Mouse (Mus musculus) CH12F3 (cell line): ENCODE data around the gene Csnk1g1.

Experiments
- in situ Hi-C: fragments of 300-500 bp; cut with MboI; formaldehyde crosslinking; loops from 2 replicates; pipeline ENCODE4 v1.14.3; 2020; ENCODE audit warnings: low sequenced_read_pairs

Gene Csnk1g1

DNA sequence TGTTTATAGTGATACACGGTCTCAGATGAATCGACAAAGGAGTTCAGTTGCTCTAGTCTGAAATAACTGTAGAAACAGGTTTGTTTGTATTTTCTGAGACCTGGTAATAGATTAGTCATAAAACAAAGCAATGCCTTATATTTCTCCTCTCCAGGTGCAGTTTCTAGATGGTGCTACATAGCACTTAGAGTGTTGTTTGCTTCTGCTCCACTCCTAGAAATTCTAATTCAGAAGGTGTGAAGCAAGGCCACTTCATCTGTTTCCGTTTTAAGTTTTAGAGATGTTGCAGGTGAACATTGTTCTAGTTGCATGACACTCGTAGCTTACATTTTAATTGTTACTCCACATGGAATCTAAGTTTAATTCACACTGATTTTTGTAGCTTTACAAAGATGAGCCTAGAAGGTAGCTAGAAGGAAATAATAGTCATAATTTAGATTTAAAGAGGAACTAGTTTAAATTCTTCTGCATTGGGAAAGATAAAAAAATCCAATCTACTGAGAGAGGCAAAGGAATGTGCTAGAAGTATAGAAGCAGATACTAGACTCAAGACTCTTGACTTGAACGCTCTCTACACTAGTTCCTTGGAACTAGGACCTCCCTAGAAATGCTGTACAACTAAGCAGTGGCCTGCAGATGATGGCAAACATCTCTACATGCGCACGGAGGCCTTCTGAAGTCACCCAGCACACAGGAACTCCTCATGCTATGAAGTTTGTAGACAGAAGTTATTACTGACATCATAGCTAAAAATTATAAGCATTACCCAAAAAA is 87.1 kb downstream of the Csnk1g1 start:
- in situ Hi-C loops: no loop called here

DNA sequence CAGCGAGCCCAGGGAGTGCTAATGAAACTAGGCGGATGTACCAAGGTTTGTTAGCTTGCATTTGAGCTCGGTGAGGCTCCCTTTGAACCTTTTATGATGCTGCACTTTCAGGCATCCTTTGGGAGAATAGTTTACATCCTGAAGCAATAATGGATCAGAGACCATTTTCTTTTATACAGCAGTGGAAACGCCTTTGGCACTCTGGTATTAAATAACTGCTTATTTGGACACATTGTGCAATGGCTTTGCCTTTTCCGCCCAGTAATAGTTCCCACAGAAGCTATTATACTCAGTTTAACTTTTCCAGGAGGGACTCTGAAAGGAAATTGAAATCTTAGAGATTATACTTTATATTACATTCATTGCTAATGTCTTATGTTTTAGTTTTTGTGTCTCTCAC is 90.2 kb downstream of the Csnk1g1 start:
- in situ Hi-C loops: no loop called here

DNA sequence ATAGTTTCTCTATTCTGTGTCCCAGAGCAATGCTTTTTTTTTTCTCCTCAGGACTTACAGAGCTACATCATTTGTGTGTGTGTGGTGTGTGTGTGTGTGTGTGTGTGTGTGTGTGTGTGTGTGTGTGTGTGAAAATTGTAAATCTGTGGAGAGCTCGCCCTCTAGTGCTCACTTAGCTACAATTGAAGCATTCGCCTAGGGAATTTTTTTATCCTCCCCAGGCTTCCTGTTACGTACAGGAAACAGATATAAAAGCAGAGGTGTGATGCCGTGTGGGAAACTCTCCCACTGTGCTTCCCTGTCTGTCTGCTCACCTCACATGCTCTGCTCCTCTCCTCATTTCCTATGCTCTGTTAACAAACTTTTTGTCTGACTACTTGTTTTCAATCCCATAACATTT is 95.7 kb downstream of the Csnk1g1 start:
- in situ Hi-C loops: no loop called here

DNA sequence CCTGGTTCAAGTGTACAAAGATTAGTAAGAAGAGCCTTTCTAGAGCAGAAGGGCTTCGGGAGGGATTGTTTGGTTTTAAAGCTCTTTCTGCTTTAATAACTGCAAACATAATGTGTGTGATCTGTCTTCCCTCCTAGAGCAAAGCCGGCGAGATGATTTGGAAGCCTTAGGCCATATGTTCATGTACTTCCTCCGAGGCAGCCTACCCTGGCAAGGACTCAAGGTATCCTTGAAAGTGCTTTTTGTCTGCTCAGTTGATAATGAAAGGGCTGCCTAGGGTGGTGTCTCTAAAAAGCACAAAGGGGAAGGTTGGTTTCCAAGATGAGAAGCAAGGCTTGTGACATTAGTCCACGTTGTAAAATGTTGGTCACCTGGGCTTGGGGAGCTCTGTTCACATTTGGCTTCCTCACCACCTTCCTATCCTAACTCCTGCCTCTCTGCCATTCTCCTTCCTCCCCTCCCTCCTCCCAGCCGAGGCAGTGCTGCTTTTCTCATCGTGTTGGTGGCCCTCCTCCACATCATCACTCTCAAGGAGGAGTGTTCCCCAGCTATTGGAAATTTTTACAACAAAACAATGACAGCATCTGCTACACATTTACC is 99.0 kb downstream of the Csnk1g1 start:
- in situ Hi-C loops: no loop called here

DNA sequence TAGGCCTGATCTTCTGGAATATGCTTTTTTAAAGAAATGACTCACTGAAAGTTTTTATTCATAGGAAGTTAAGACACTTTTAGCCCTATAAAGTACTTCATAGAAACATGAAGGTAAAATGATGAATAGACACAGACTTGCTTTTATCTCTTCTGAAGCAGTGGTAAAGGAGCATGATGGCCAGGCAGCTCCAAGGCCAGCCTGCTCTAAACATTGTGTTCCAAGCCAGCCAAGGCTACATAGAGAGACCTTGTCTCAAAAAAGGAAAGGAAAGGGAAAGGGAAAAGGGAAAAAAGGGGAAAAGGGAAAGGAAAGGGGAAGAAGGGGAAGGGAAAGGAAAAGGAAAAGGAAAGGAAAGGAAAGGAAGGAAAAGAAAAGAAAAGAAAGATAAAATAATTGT is 111.9 kb downstream of the Csnk1g1 start:
- in situ Hi-C loops: no loop called here

DNA sequence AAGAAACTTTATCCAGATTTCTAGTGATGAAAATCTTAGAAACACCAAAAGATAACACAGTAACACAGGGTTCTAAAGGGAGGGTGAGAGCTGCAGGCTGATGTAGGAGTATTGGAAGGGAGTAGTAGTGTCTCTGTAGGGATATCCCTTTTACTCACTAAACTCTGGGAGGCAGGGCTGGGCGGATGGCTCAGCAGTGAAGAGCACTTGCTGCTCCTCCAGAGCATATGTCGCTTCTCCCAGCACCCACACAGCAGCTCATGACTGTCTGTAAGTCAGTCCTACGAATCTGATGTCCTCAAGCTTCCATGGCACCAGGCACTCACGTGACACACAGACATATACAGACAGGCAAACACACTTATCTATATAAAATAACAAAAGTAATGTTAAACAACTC is 129.4 kb downstream of the Csnk1g1 start:
- in situ Hi-C loops: no loop called here

DNA sequence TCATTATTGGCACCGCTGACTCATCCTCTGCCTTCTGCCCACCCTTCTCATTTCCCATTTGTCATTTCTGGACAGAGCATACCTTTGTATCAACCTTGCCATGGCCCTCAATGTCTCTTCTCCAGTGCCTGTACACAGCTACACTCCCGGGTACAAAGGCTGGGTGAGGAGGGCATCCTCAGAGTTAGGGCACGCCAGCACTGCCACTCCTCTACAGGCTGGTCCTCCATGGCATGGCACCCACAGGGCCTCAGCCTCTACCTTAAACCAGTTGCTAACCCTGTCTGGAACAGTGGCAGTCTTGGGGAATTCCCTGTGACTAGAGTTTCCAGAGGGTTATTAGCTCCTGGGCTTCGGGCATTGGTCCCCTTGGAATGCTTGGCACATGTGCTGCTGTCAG is 129.9 kb downstream of the Csnk1g1 start:
- in situ Hi-C loops: no loop called here

DNA sequence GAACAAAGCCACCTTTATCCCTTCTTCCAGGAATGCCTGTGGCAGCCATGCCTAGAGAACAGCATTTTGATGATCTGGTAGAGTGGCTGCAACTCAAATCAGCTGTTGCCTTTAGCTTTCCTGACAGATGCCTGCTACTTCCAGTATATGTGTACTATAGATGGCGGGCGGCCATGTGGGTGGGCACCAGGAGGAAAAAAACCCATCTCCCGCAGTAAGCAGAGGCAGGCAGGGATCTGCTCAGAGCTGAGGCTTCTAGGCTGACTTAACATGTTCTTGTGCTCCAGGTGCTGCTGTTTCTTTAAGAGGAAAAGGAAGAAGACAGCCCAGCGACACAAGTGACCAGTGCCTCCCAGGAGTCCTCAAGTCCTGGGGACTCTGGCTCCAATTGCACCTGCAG is 130.6 kb downstream of the Csnk1g1 start:
- in situ Hi-C loops: no loop called here

DNA sequence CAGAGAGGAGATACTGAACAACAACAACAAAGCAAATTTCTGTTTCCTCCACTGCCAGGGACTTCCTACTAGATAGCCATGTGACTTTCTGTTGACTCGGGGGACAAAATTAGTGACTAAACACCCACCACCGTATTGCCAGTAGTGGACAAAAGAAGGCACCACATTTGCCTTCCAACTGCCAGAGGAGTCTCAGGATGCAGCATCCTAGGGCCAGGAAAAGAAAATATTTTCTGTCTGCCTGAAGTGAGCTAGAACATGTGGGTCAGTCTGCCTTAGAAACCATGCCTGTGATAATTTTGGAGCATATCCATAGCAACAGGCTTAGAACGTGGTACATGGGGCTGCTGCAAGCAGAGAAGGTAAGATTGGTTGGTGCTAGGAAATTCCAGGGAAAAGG is 132.1 kb downstream of the Csnk1g1 start:
- in situ Hi-C loops: no loop called here

DNA sequence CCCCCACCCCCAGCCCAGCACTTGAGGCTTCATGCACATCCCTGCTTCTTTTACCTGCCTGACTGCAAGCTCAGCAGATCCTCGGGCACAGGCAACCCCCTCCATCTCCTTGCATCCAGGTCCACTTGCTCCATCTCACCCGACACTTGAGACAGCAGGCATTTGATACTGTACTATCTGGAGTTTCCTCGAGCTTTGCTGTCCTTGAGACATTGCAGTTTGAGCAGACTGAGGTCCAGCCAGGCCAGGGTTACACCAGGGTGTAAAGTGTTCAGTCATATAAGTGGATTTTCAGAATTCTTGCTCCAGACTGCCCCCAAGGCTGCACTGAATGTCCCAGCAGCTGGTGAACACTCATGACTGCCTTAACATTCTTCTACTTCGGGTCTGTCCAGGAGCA is 133.6 kb downstream of the Csnk1g1 start:
- in situ Hi-C loops: no loop called here

DNA sequence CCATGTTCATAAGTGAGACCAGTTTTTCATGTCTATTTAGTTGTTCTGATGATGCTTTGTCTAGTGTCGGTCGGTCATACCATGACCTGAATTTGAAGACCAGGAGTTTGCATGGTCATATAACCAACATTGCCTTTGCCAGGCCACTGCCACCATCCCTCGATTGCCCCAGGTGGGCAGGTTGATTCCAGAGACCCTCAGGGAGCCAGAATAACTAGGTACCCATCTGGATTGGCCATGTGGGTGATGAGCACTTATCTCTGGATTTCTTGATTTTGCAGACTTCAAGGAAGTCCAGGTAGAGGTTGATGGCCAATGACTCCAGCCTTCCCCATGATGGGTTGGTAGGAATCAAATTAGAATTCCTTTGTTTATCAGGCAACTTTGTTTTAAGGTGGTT is 134.5 kb downstream of the Csnk1g1 start:
- in situ Hi-C loops: no loop called here

DNA sequence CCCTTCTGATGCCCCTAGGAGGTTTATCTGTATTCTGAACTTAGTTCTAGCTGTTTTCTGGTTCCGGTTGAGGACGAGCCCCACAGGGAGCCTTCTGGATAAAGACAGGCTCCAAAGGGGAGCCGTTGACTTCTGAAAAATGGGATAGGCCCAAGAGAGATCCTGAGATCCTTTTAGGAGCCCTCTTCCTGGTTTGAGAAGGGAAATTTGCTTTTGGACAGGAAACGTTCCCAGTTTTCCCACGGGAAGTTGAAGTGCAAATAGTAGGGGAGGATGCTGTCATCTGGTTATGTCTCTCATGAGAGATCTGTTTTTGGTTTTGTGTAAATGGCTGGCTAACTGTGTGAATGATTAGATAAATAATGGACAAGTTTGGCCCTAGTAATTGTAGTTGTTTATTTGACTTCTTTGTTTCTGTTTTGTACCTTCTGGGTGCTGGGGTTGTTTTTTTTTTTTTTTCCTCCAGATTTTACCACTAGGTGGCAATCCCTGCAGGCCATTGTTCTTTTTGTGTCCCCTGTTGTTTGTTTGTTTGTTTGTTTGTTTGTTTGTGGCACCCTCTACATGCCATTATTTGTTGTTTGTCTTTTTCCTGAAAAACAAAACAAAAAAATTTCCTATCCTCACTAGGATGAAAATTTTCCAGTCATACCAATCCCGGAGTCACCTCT is 141.3 kb downstream of the Csnk1g1 start:
- in situ Hi-C loops: no loop called here

DNA sequence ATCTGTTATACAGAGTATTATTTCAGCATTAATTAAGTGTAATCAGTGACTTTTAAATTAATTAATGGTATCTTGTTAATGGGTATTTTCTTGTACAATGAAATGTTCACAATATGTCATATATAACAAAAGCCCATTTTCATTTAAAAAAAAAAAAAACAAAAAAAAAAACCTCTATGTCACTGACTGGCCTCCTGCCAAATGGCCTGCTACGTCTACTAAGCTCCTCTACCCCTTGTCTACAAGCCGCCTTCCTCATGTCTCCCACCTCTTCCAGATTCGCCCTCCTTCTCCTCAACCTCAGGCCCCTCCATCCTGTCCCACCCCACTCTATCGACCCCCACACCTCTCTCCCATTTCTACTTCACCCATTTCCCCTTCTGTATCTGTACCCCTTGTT is 142.8 kb downstream of the Csnk1g1 start:
- in situ Hi-C loops: no loop called here

DNA sequence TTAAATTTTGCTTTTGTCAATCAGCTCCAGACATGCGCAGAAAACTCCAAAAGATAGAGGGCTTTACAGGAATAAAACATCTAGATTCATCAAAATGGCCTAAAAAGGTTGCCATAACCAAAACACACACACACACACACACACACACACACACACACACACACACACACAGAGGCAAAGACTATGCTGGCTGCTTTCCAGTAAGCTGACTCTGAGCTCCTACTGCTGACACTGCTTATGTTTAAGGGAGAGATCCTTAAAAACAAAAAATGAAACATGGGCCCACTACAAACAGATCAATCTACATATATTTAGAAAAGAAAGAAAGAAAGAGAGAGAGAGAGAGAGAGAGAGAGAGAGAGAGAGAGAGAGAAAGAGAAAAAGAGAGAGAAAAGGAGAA is 144.0 kb downstream of the Csnk1g1 start:
- in situ Hi-C loops: no loop called here

DNA sequence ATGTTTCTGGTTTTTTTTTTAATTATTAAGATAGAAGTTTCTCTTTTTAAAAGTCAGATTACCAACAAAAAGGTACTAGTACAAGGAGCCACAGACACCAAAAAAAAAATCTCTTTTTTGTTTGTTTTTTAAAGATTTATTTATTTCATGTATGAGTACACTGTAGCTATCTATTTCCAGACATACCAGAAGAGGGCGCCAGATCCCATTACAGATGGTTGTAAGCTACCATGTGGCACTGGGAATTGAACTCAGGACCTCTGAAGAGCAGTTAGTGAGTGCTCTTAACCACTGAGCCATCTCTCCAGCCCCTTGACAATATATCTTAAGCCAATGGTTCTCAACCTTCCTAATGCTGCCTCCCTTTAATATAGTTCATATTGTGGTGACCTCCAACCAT is 144.9 kb downstream of the Csnk1g1 start:
- in situ Hi-C loops: no loop called here

DNA sequence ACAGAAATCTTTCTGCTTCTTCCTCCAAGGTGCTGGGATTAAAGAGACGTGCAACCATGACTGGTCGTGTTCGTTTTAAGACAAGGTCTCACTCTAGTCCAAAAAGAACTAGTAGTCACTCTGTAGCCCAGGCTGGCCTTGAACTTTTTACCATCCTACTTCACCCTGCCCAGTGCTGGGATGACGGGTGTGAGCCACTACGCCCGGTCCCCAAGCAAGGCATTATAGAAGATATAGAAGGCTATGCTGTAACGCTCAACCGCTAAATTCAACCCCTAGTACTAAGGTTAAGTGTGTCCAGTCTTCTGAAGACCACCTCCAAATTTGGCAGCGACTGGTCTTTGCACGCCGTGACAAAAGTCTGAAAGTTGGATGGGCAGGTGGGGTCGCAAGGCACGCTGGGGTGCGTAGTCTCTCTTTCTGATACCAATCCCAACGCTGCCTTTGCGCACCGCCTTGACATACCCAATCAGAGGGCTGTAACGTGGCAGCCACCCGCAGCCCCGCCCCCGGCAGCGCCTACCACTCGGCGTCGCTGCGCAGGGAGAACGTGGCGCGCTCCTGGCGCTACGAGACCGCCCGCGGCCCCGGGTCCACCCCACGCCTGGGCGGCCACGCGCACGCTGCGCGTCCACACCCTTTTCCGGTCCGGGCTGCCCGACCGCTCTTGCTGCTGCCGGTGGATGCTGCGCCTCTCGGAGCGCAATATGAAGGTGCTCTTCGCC is 151.0 kb downstream of the Csnk1g1 start, which contains the start of gene Ppib:
TSS of gene Ppib (plus strand) at position 640 of the 725 bp plus-strand sequence.
- in situ Hi-C loops: no loop called here

DNA sequence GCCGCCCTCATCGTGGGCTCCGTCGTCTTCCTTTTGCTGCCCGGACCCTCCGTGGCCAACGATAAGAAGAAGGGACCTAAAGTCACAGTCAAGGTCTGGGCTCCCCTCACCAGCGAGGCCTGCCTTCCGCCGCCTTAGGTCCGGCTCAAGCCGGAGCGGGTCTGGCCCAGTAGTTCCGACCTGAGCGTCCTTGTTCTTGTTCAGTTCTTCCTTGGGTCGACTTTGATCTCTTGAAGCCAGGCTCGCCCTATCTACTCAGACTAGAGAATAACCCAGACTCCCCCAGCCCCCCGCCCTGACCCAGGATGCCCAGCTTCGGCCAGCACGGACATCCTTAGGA is 151.6 kb downstream of the Csnk1g1 start:
- in situ Hi-C loops: no loop called here

DNA sequence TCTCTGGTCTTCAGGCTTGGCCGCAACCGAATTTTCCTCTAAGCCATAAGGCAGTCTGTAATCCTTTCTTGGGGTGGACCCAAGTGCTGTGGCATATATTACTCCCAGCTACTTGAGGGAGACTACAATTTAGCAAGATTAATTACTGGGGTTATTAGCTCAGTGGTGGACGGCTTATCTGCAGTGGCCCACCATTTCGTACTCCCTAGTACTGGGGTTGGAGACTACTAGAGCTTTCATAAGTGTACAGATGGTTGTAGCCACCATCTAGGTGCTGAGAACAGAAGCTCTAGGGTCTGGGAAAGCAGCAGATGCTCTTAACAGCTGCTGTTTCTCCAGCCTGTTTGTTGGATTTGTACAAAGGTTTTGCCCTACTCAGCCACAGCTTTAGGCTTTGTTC is 152.3 kb downstream of the Csnk1g1 start:
- in situ Hi-C loops: no loop called here

DNA sequence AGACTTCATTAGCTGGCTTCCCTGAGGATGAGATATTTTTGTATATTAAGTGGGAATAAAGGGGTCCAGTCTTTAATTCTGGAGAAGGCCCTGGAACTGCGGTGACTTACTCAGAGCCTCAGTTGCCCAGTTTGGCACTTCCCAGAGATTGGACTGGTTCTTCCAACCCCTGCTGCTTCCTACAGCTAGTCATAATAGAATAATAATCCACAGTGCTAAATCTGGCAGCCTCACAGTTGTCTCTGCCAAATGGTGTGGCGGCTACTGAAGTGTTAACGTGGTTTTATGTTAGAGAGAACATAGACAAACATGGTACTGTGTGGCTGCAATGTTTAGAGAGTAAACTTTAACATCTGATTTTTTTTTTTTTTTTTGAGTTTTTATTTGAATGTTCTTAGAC is 152.9 kb downstream of the Csnk1g1 start:
- in situ Hi-C loops: no loop called here

DNA sequence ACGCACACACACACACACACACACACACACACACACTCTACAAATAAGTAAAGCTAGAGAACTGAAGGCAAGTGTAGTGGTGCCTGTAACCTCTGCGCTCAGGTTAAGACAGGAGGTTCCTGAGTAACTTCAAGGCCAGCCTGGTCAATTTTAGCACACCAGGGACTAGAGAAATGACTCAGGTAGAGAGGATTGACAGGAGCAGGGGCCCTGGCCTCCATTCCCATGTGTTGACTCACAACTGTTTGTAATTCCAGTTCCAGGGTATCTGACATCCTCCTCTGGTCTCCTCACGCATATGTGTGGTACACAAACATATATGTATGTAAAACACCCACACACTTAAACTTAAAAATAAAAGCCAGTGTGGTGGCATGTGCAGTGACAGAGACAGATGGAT is 154.7 kb downstream of the Csnk1g1 start:
- in situ Hi-C loops: no loop called here

DNA sequence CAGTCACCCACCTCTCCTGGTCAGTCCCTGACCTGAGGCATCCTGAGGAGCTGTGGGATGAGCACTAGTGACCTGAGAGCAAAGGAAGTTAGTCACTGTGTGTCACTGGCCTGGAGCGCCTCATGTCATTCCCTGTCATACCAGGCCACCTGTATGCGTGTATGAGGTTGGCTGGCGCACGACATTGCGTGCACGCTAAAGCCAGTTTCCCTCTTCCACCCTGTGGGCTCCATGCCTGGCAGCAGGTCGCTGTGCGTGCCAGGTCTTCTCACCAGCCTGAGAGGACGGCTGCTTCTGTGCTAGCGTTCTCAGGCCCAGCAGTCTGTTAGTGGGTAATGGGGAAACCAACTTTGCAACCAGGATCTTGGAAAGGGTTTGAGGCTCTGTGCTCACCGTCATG is 155.6 kb downstream of the Csnk1g1 start:
- in situ Hi-C loops: no loop called here

DNA sequence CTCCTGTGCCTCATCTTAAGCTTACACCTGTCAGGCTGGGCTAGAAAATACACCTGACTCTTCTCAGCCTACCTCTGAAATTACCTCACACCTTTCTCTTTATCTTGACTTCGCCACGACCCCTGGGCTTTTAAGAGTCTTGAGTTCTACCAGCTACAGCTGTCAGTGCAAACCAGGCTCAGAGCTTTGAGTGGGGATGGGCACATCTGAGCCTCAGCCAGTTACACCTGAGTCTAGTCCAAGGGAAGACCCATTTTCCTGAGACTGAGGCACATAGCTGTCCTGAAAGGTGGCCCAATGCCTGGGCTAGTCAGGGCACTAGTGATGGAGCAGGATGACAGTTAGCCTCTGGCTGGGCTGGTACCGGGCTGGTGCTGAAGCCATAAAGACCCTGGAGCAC is 158.1 kb downstream of the Csnk1g1 start:
- in situ Hi-C loops: no loop called here
